Mouse (Mus musculus) erythroblast, embryonic 14.5 days (primary cell): ENCODE data around the gene Krt16.

Source experiments
- GATA1 ChIP-seq: IDR thresholded peaks from 2 replicates; pipeline ENCODE4 v1.6.1; 2012; ENCODE audit warnings: low read length, inconsistent platforms, mixed read lengths
- TAL1 ChIP-seq: IDR thresholded peaks from 3 replicates; pipeline ENCODE4 v1.6.1; 2012; ENCODE audit warnings: low read length, inconsistent platforms, mixed read lengths

DNA sequence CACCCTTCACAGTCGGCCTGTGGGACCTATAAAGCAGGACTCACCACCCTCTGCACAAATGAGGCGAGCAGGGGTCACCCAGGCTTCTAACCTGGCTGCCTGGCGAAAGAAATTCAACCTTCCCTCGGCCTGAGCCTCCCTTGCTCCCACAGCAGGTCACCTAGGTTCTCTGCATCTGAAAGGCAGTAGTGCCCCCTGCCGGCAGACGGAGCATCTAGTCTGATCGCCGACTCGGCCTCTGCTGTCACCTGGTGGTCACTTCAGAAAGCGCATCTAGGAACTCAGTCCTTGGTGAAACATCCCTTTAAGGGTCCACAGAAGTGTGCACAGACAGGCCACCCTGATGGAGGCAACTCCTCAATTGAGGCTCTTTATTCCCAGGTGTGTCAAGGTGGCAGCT is 46.6 kb upstream of the Krt16 start:
- TF ChIP-seq TAL1 (no peak), GATA1 (no peak)
